Mouse (Mus musculus) frontal cortex, adult 2 months (tissue): ENCODE data around the gene Tnnt3. TPM values are rescaled to one million over a fixed set of nuclear protein-coding genes. Genes with fewer than 3 reads are reported as not detected.

ENCODE experiments used
- DNase-seq, 2 experiments: peaks; one replicate each; pipeline ENCODE4 v3.0.0; 2022; ENCODE audit warnings: low spot score in 1 of 2; ENCODE audit errors: extremely low spot score in 1 of 2
- polyA plus RNA-seq: library from polyadenylated mRNA; depleted of rRNA; stranded (reverse); fragments of >200 nt; gene quantifications from 2 replicates; pipeline ENCODE4 v1.2.3, GENCODE M21; 2012

The Tnnt3 gene
- polyA plus RNA-seq, 1 experiment = 0.50 TPM

- DNase-seq = no peak
Observed at GRCm38 (mm10) chr7:142503206-142503605, 4.6 kb downstream of the Tnnt3 start.

DNA sequence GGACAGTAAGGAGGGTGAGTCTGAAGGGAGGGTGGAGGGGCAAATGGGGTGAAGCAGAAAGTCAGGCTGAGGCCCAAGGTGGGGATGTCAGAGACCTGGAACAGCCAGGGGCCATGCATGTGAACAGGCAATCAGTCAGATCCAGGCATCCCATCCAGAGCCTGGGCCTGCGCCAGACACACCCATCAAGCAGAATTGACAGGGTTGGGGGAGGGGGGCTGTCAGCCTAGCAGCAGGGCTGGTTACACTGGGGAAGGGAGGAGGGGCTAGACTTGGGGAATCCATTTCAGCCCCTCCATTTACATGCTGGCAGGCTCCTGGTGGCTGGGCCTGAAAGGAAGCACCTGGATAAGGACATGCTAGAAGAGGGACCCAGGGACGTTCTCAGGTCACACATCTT is 7.3 kb downstream of the Tnnt3 start:
- DNase-seq = no peak

- DNase-seq = no peak
Observed at GRCm38 (mm10) chr7:142506501-142506900, 7.9 kb downstream of the Tnnt3 start.

DNA sequence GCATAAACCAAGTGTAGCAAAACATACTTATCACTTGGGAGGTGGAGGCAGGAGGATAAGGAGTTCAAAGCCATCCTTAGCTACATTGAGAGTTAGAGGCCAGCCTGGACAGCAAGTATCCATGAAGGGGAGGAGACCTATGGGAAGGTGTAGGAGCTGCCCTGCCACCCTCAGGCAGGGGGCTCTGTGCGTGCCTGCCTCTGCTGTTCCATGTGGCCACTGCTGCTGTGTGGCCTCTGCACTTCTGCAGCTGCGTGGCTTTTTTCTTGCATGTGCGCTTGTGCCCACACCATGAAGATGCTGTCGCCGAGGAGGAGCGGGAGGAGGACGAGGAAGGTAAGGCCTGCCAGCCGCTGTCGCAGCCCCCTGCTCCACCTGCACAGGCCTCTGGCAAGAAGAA is 8.8 kb downstream of the Tnnt3 start:
- no peak for DNase-seq

- no peak for DNase-seq
Observed at GRCm38 (mm10) chr7:142509518-142509917, 10.9 kb downstream of the Tnnt3 start.

GRCm38 (mm10) chr7:142510021-142510777 is 11.6 kb downstream of the Tnnt3 start:
- no peak for DNase-seq

- no peak for DNase-seq
Observed at GRCm38 (mm10) chr7:142514048-142514447, 15.4 kb downstream of the Tnnt3 start.

DNA sequence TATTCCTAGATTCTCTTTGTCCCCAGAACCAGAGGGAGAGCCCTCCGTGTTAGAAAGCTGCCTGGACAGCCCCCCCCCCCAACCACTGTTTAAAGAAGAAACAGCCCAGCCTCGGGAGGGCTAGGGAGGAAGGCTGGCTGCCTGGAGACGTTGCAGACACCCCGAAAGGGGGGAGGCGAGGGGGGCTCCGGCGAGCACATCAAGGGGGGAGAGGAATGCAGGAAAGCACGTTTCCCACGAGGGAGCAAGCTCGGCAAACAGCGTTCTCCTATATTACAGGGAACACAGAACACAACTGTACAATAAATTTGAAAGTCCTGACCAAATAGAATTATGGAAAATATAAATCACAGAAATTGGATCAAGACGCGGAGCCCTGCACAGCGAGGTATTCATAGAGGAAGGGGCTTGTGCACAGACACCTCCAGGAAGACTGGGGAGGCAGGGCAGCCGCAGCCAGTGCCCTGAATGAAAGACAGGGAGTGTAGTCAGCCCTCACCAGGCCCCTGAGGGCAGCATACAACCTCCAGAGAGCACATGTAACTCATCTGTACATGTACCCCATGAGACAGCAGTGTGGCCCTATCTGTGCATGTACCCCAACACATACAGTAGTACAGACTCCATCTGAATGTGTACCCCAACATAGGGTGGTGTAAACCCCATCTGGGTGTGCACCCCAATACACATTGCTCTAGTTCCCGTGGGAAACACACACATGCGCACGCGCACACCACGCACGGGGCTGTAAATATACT is 17.8 kb downstream of the Tnnt3 start:
- no peak for DNase-seq

DNA sequence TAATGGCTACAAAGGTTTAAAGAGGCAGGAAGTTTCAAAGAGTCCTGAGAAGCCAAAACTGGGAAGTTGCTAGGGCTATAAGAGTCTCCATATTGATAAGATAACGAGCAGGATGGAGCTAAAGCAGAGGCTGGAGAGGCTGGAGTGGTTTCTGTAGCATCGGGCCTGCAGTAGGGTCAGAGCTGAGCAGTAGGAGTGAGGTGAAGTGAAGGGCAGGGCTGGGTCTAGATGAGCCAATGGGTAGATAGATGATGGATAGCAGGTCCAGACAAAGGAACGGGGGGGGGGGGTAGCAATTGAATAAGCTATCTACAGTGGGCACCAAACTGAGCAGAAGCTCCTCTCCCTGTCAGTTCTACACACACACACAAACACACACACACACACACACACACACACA is 18.9 kb downstream of the Tnnt3 start:
- DNase-seq = no peak

- no peak for DNase-seq
Observed at GRCm38 (mm10) chr7:142520331-142520730, 21.7 kb downstream of the Tnnt3 start.

- peak in 1 of 2 experiments; percentile 20 for DNase-seq
Observed at GRCm38 (mm10) chr7:142522352-142522751, 23.7 kb downstream of the Tnnt3 start.

DNA sequence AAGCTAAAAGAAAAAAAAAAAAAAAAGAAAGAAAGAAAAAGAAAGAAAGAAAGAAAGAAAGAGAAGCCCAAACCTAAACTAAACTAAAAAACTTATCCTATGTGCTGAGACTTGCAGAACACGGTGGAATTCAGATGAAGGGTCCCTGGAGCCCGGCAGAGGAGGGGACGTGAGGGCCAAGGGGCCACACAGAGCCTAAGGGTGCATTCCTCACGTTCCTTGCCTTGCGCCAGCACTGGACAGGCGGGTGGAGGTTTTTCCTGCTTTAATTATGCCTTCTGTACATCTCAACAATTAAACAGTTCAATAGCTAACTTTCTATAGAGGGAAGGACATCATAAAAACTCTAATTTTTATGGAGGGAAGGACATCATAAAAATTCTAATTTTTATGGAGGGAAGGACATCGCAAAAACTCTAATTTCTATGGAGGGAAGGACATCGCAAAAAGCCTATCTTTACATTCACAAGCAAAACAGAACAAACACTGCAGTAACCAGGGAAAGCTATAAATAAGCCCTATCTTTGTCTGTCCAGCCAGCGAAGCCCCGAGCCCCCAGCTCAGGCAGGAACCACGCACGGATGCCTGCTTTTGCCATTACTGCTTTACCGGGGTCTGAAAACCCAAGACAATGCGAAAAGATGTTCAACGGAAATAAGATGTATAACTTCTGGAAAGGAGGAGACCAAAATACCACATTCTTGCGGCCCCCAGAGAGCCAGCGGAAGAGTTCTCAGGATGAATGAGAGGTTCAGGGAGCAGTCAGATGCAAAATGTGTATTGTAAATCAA is 24.8 kb downstream of the Tnnt3 start:
- no peak for DNase-seq

- no peak for DNase-seq
Observed at GRCm38 (mm10) chr7:142525342-142526178, 26.9 kb downstream of the Tnnt3 start.

GRCm38 (mm10) chr7:142529350-142529749 is 30.7 kb downstream of the Tnnt3 start:
- DNase-seq = no peak

GRCm38 (mm10) chr7:142531973-142532521 is 33.4 kb downstream of the Tnnt3 start:
- no peak for DNase-seq

- DNase-seq = no peak
Observed at GRCm38 (mm10) chr7:142532671-142533058, 34.0 kb downstream of the Tnnt3 start, which contains the start of gene Mrpl23. TSS of gene Mrpl23 (plus strand) at chr7:142532686.

GRCm38 (mm10) chr7:142533059-142533855 is 34.6 kb downstream of the Tnnt3 start:
- peak; percentile 40 to 89 for DNase-seq

- no peak for DNase-seq
Observed at GRCm38 (mm10) chr7:142535116-142535515, 36.5 kb downstream of the Tnnt3 start.

GRCm38 (mm10) chr7:142535832-142536231 is 37.2 kb downstream of the Tnnt3 start:
- no peak for DNase-seq
